Mouse (Mus musculus) right cerebral cortex, postnatal 14 days (tissue): ENCODE measurements around the gene Uckl1.

ENCODE experiments used
- DNase-seq: peaks from one replicate; pipeline ENCODE4 v3.0.0; 2022

Gene Uckl1

DNA sequence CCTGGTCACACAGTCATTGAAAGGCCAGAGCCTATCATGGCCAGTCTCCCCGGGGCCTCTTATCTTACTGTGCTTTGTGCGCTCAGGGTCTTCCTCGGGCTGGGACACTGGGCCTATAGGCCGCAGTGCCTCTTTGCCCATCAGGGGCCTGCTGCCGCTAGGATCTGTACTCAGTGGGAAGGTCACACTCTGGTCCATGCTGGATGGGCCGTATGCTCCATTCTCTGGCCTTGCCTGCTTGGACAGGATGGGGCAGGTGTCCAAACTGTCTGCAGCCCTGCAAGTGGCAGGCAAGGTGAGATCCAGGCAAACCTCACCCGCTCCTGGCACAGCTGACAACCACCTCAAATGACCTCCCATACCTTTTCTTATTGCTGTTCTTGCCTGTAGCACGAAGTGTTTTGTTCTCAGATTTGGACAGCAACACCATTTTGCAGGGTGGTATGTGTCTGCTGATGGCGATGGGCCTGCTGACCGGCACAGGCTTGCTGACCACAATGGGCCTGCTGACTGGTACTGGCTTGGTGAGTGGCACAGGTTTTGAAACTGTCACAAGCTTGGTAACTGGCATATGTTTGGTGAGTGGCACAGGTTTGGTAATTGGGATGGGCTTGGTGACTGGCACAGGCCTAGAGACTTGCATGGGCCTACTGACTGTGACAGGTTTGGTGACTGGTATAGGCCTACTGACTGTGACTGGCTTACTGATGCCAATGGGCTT is 4.5 kb upstream of the Uckl1 start:
- no peak for DNase-seq

DNA sequence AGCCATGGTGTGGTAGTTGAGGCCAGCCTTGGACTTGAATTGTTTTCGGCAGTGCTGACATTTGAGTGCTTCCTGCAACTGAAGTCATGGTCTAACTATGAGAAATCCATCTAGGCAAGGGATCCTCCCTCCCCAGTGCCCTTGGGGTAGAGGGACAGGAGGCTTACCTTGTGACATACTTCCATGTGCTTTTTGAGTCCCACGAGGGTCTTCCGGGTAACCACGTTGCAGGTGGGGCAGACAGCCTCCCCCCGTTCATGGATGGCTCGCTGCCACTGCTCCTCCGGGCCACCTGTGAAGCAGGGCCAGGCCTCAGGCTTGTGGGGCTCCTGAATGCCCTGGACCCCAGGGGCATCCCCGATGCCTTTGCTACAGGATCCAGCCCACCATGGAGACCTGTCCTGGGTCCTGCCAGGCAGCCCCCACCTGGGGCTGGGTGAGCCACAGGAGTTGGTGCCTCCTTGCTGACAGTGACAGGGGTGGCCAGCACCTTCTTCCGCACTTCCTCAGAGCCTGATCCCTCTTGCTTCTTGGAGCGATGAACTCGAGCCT is 3.6 kb upstream of the Uckl1 start:
- no peak for DNase-seq

DNA sequence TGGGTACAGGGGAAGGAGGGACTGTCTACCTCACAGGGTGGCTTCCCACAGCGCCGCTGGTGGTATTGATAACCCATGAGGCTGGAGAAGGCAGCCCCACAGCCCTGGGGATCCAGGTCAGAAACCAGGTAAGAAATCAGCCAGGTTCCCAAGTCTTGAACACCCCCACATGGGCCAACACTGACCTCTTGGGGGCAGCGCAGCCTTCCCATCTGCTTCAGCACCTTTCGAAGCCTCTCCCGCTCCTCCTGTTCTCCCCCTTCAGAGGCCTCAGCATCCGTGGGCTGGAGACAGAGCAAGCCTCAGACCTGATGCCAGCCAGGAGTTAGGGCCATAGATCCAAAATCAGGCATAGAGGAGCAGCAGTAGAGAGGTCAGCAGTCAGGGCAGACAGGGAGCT is 3.1 kb upstream of the Uckl1 start:
- no peak for DNase-seq

DNA sequence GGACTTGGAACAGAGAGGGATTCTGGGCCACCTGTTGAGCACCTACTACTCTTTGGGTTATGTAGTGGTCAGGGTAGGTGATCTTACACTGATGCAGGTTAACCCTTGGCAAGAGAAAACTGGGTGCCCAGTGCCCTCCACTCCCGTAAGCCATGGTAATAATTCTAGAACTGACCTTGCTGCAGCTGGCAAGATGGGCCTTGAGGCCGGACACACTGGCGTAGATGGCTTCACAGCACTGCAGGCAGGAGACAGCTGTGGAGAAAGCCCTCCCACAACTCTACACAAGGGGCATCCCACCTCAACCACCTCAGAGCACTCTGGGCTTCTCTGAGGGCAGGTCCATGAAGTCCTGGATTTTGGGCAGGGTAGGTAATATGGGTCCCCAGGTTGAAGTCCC is 1.4 kb upstream of the Uckl1 start:
- no peak for DNase-seq

DNA sequence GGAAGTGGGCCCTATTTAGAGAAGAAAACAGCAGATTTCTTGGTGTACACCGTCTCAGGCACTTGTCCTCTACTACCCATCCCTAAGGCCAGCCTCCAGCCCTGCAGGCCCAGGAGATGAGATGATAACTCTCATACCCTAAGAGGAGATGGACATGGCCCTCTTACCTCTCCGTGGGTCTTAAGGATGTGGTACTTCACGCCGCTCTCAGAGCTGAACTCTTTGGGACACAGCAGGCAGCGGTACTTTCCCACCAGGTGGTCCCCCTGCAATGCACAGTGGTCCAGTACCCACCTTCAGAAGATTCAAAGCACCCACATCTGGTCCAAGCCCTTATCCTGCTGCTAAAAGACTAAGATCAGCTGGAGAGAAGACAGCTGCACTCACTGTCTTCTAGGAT is 814 bp upstream of the Uckl1 start:
- DNase-seq, result no peak

DNA sequence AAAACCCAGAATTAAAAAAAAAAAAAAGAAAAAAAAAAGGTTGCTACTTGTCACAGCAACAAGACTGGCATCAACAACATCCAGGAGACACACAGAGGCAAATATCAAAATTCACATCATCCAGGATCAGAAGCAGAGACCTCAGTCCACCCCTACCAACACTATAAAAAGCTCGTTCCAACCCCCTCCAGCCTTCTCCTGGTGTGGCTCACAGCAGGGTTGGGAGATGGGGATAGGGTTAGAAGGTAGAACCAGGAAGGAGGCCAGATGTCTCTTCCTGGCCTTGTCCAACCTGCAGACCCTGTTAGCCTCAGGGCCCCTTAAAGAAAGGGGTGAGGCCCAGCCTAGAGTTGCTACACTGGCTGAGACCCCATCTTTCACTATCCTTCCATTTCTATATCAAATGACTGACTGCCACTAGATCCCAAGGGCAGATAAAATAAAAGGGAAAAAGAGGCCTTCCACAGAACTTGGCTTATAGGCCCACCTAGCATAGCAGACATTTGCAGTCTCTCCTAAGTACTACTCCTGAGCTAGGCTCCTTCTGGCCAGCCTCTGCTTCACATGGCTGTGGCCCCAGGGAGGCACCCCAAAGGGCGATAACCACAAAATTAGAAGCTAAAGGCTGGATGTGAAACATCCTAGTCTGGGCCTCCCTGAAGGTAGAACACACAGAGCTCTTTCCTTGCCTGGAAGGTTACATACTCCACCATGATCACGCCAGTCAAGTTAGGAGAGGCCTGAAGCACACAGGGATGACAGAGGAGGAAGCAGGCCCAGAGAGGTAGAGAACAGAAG is 1.0 kb downstream of the Uckl1 start:
- DNase-seq, result no peak

DNA sequence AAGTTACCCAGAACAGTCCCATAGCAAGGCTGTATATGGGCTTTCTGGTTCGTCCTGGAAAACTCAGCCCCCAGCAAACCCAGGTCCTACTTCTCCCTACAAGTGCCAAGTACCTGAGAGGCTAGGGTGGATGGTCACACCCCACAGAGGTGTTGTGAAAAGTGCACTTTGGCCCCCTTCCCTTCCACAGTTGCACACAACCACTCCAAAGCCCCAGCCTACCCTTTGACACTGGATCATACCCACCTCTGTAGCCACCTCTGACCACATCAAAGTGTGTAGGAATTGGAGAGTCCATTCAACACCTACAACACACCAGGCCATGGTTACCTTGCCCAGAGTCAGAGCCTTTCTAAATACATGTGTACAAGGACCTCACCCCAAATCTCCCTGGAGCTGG is 1.8 kb downstream of the Uckl1 start:
- no peak for DNase-seq

DNA sequence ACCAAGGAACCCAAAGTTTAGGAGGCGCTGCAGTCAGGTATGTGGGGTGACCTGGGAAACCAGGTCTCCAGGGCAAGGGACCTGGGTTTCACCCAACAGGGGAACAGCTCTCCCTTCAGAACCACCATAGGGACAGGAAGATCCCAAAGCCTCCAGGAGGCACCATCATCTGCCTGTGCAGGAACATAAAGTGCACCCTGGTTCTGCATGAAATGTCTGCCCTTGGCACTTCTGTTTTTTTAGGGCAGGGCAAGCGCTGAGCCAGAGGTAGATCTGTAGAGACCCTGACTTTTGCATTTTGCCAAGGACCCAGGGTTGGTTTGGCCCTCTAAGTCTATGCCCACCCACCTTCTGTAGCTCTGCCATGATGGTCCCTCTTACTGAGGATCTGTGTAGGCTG is 2.3 kb downstream of the Uckl1 start:
- DNase-seq, result no peak

DNA sequence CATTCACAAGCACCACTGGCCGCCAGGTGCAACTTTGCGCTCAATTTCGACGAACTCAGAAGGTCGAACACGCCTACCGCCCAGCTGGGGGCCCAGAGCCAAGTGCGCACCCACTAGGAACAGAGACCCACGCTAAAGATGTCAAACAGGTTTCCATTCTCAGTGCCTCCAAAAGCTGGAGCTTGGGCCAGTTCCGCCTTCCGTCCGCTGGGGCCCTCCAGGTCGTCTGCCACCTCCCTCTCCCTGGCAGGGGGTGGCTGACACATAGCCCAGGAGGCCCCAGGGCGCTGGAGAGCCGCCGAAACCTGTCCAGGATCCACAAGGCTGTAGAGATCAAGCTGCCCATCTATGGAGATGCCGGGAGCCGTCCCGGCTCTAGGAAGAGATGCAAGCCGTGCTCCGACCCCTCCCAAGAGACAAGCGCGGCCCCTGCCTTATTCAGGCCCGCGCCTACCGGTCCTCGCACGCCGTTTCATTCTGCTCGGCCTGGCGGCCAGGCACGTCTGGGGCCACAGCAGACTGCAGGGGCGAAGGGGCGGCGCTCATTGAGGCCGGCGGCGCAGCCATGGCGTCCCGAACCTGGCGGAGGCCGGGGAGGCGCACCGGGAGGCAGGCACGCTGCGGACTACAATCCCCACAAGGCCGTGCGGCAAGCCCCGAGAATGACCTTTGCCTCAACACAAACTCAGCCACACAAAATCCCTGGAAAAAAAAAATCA is 3.1 kb downstream of the Uckl1 start:
- peak; percentile 88 for DNase-seq

DNA sequence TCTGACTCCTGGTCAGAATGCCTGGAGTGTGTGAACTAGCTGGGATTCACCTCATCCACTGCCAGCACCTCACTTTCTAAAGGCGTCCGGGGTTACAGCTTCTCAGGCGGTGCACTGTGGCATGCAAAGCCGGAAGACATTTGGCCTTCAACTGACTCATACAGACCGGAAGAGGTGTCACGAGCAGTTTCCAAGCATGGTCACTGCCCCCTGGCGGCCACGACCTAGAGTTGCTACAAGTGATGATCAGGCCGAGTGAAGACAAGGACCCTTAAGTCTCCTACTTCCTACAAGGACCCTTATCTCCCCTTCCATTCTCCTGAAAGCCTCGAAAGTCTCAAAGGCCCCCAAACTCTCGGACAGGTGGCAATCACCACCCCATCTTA is 3.7 kb downstream of the Uckl1 start:
- DNase-seq, result peak; percentile 71

DNA sequence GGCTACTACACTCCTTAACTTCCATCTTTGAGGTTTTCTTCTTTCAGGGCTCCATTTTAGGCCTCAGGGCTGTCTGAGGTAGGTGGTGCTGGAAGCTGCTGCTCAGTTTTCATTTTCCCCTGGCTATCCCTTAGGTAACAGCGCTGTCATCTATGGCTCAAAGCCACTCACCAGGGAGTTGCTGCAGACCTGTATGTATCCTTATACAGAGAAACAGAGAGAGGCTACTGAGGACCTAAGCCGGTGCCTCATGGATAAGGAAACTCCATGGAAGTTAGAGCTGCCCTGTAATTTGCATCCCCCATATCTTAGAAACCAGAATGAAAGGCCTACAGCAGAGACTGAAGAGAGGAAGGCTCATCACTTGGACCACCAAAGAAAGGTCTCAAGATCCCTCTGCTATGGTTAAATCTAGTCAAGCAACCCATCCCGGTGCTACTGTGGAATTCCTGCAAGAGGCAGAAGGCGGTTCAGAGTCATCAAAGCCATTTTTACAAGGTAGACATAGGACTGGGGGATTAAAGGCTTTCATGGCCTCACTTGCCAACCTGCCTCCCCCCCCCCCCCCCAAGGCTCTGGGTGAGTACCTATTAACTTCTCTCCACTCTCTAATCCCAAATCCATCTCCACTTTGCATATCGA is 4.4 kb downstream of the Uckl1 start:
- DNase-seq, result no peak

DNA sequence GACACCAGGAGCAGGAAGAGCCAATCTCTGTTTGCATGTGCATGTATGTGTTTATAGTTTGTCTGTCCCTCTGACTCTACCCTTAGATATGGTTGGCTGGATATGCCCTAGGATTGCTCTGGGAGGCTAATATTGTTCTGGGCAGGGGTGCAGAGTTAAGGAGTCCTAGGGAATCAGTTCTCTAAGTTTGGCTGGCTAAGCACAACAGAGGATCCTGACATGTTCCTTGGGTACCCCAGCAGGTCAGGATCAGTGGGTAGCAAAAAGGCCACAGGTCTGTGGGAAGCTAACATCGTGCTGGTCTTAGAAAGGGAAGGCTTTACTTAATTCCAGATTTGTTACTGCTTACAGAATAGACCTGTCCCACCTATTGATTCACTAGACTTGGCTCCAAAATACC is 5.0 kb downstream of the Uckl1 start:
- DNase-seq, result no peak

DNA sequence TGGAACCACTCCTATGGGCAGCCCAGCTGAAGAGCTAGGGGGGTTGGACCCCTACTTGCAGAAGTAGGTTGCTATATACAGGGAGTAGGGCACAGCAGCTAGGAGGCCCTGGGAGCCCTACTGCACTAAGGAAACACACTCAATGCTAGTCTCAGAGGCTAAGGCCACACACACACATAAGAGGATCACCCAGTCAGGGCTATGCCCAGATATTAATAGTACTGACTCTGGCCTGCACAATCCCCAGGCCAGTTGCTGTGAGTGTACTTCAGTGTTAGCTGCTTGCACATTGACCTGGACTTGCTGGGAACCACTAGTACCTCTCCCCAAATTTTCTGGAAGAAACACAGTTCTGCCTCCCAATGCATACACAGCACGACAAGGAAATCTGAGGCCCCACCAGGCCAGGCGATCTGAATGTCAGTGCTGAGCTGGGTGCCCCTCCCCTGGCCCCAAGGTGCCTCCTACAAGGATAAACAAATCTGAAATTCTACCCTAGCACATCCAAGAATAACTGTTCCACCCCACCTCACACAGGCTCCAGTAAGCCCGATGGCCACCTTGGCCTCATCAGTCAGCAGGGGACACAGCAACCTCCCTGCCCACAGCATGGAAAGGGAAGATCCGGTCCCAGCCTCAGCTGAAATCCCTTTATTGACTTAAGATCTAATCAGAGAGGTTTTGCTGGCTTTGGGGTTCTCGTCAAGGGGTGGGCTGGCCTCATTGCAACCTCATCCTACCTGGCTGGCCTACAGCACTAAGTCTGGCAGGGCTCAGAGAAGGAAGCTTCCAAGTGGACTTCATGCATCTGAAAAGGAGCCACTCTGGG is 5.7 kb downstream of the Uckl1 start:
- DNase-seq, result no peak

DNA sequence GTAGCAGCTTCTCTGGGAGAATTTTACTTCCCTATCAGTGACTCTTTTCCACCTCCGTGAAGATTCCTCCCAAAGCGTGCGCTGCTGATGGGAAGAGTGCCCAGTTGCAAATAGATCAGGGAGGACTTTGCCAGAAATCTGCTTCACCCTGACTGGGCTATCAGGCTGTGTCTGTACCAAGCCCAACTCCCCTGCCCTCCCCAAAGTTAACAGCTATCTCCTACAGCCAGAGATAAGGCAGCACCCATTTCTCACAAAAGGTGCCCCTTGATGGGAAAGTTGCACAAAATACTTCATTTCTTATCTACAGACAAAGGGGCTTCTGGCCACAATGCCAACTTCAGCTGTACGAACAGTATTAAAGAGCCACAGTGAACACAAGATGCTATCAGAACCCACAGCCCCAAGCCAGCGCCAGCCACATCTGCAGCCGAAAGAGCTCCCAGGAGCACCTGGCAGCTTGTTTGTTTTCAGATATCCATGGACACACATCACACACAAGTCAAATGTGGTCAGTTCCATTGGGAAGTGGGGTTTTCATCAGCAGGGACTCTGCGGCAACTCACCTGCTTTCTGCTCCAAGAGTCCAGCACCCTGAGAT is 6.6 kb downstream of the Uckl1 start:
- no peak for DNase-seq

DNA sequence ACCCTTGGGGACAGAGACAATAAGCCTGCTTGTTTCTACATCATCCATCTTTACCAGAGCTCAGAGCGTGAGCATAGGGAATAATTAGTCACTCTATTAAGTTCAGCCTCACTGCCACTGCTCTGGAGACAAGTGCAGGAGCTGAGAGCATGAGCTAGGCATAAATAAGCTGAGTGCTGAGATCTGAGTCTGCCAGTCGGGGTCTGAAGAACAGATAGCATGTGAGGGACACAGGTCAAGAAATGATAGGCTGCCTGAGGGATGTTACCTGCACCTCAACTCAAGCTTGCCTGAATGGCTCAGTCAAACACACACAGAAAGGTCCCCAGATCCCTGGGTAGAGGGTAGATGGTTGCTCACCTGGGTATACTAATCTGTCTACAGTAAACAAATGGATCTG is 7.6 kb downstream of the Uckl1 start:
- no peak for DNase-seq

DNA sequence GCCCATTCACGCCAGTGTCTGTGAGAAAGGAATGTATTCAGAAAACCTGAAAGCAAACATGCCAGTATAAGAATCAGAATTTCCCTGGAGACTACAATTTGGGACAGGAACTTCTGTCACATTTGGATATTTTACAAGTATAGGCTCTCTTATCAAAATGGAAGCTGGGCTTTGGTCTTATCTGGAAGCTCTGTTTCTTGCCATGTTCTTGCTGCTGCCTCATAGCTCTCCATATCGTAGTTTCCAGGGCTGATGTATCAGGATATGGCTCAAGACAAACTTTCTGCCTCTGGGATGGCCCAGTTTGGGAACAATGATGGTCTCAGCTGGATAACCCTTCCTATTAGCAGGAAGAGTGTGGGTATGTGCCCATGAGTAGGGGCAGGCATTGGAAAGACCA is 8.1 kb downstream of the Uckl1 start:
- no peak for DNase-seq

DNA sequence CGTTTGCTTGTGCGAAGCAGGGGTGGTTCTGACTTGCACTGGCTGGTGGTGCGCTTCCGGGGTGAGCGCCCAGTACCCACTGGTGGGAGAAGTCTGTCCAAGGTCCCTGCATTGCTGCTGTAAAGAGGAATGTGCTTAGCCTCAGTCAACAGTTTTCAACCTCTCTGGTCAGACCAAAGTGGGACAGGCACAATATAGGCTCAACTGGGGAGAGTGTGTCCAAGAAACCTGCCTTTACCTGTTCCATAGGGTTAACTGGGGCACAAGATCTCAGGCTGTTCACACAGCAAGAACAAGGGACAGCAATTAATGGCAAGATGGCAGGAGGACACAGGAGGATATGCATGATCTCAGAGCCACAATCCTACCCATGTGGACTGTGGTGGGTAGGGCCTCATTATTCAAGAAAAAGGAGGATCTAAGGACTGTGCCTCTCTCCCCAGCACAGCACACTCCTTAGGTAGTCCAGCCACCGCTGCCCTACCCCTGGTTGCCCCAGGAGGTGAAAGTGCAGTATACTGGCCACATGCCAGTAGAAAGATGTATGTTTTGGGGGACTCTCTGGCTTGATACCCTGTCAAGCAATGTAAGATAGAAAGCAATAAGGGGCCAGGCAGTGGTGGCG is 9.7 kb downstream of the Uckl1 start:
- no peak for DNase-seq

DNA sequence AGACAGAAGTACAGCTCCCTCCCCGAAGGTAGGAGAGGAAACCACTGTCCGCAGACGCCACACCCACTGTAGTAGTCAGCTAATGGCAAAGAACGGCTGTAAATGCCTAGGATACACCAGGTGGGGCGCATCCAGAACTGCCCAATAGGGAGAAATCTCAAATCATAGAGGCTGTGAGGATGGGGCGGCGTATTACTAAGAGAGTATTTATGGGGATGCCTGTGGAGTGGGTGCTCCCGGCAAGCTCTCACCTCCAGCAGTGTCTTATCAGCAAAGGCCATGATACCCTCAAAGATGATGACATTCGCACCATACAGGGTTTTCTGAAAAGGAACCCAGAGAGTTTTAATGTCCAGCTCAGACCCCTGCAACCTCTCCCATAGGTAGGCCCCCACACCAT is 10.7 kb downstream of the Uckl1 start:
- no peak for DNase-seq

DNA sequence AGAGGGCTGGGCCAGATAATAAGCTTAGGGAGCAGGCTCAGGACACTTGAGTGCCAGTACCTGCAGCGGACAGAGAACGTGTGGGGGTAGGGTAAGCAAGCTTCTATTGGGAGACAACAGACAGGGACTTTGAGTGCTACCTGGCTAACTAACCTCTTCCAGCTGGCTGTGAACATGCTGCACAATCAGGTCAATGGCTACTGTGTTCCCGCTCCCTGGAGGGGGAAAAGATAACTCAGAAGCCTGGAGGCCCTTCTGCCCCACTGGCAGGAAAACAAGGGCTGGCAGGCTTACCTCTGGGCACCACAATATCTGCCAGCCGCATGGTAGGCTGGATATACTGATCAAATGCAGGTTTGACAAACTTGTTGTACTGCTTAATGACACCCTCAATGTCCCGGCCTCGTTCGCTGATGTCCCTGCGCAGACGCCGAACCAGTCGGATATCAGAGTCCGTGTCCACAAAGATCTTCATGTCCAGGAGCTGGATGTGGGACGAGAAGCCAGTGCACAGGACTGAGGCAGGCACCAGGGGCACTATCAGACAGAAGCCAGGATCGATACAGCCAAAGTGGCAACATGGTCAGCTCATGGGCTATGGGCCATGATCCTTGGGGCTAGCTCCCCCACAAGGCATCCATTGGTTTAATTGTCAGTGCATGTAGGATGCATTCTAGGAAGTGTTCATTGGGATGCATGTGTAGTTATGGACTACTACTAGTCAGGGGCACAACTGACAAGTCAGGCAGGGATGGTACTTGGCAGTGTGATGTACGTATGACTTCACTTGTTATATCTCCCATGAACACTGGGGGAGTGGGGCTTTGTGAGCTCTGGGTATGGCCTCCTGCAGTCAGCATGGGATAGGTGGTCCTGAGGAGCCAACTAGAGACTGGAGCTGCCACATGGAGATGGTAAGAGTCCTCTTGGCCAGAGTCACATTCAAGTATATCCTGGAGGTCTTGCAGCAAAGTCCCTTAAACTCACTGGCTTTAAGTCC is 11.5 kb downstream of the Uckl1 start:
- DNase-seq, result no peak
